Mouse (Mus musculus) left cerebral cortex, adult 2 months (tissue): ENCODE measurements around the gene A530032D15Rik. TPM values are rescaled to one million over a fixed set of nuclear protein-coding genes. Genes with fewer than 3 reads are reported as not detected.
"Not testable (repeated sequence)": the region's sequence is repeated elsewhere in the genome, so short reads cannot be mapped to it uniquely, and the experiment has no call there.

Experiments used
- DNase-seq, 2 experiments: peaks; one replicate each; pipeline ENCODE4 v3.0.0; 2021 to 2022; ENCODE audit warnings: low spot score in 2 of 2, mixed read lengths in 1 of 2; ENCODE audit errors: extremely low spot score in 1 of 2
- H3K27ac ChIP-seq: fragments of 200-600 bp; 2 replicates; pipeline ENCODE4 v1.8.1; 2022
- H3K4me3 ChIP-seq: fragments of 200-600 bp; 2 replicates; pipeline ENCODE4 v1.8.1; 2022
- intact Hi-C: fragments of 180-260 bp; cut with DNase I; formaldehyde crosslinking; loops from one replicate; pipeline ENCODE4 v1.15.1; 2025
- total RNA-seq, 2 experiments: library from RNA; stranded (reverse); gene quantifications; 2 replicates each; pipeline ENCODE4 v1.2.3; 2021

Gene A530032D15Rik
- total RNA-seq, 2 experiments from 2014 or later: not detected

GRCm38 (mm10) chr1:85093011-85093572 is 16.6 kb downstream of the A530032D15Rik start:
- H3K27ac ChIP-seq, intact Hi-C loops, DNase-seq, H3K4me3 ChIP-seq: not testable (repeated sequence)

- H3K27ac ChIP-seq, DNase-seq, intact Hi-C loops, H3K4me3 ChIP-seq: not testable (repeated sequence)
These were observed 17.5 kb downstream of the A530032D15Rik start for GRCm38 (mm10) chr1:85092169-85092568.

GRCm38 (mm10) chr1:85086211-85086610 is 23.4 kb downstream of the A530032D15Rik start:
- DNase-seq, intact Hi-C loops, H3K4me3 ChIP-seq, H3K27ac ChIP-seq: not testable (repeated sequence)

- H3K27ac ChIP-seq, H3K4me3 ChIP-seq, intact Hi-C loops, DNase-seq: not testable (repeated sequence)
These were observed 24.9 kb downstream of the A530032D15Rik start for GRCm38 (mm10) chr1:85084803-85085202.

DNA sequence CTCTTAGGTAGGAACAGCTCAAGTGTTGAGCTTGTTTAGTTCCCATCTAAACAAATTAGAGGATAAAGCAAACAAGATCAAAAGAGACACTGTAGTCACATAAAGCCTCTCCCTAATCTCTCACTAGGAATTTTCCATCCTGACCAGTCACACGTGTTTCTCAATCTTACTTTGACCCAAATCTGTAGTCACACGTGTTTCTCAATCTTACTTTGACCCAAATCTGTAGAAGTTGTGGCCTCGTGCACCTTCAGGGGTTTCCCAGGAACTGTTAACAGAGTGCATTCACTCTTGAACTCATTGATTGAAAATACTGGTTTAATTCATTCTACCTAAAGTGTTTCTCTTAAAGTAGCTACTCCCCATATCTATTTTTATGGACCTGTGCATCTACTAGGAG is 36.6 kb downstream of the A530032D15Rik start:
- H3K4me3 ChIP-seq, intact Hi-C loops, DNase-seq: not testable (repeated sequence)

GRCm38 (mm10) chr1:85071690-85072089 is 38.0 kb downstream of the A530032D15Rik start:
- H3K4me3 ChIP-seq, H3K27ac ChIP-seq, DNase-seq, intact Hi-C loops: not testable (repeated sequence)

More for the DNA sequence above, 36.6 kb downstream of the A530032D15Rik start:
- not testable (repeated sequence) for H3K27ac ChIP-seq

GRCm38 (mm10) chr1:85035801-85036200 is 73.9 kb downstream of the A530032D15Rik start:
- H3K27ac ChIP-seq, intact Hi-C loops, DNase-seq, H3K4me3 ChIP-seq: not testable (repeated sequence)

GRCm38 (mm10) chr1:85034394-85034793 is 75.3 kb downstream of the A530032D15Rik start:
- H3K27ac ChIP-seq, DNase-seq, intact Hi-C loops, H3K4me3 ChIP-seq: not testable (repeated sequence)

- DNase-seq, H3K27ac ChIP-seq, H3K4me3 ChIP-seq, intact Hi-C loops: not testable (repeated sequence)
These were observed 76.0 kb downstream of the A530032D15Rik start for GRCm38 (mm10) chr1:85033616-85034015.

Other genes with a start within 250 kb of the A530032D15Rik start
- gene Slc16a14, start 174.7 kb downstream of the A530032D15Rik start, total RNA-seq: 10 to 100 TPM; 12.5 to 12.9 TPM
- not detected for gene Gm10553, start 9.7 kb downstream of the A530032D15Rik start, total RNA-seq
- gene C130026I21Rik, start 160.7 kb upstream of the A530032D15Rik start, total RNA-seq: under 1 TPM in 1 of 2 experiments, not detected in 1; 0.70 TPM